Mouse (Mus musculus): ENCODE measurements around the gene Syt1. TPM values are rescaled to one million over a fixed set of nuclear protein-coding genes. Genes with fewer than 3 reads are reported as not detected.

The Syt1 gene
- polyA plus RNA-seq, 1 experiment from 2014 or later = 0.07 TPM

GRCm38 (mm10) chr10:109008456-109008855 is 2.3 kb downstream of the Syt1 start:
- H3K36me3 ChIP-seq (replicated peaks; ENCODE audit: insufficient read depth, low read length) = no peaks in the 10 kb centered on the region
- TF ChIP-seq EP300 (IDR thresholded peaks at IDR 0.05; ENCODE audit: low read depth) = no peak
- no peak for TF ChIP-seq CTCF (IDR thresholded peaks at IDR 0.05; ENCODE audit: low read depth)
- peaks cover 19% of the 10 kb centered on the region; the same call in 1 of the 2 replicates for H3K27me3 ChIP-seq (ENCODE audit: insufficient read depth, low read length)
- H3K9me3 ChIP-seq (ENCODE audit: low read length) = no peaks in the 10 kb centered on the region
- DNase-seq (no peak), ATAC-seq (no peak)
- H3K4me3 ChIP-seq (ENCODE audit: low read depth, low read length) = no peak overlapping the region
- 84% methylated on average over 13 of the region's 13 CpGs for WGBS (ENCODE audit: insufficient replicate concordance)
- no peak overlapping the region for H3K27ac ChIP-seq (ENCODE audit: low read depth)
- no peaks in the 10 kb centered on the region for H3K4me1 ChIP-seq (ENCODE audit: insufficient read depth)
- no peak overlapping the region for H3K4me2 ChIP-seq (ENCODE audit: low read depth, low read length)
- no peak overlapping the region for H3K9ac ChIP-seq (replicated peaks)

GRCm38 (mm10) chr10:109003482-109003881 is 7.3 kb downstream of the Syt1 start:
- Histone ChIP-seq H3K4me3 (ENCODE audit: low read depth, low read length) (no peak overlapping the region), H3K36me3 (replicated peaks; ENCODE audit: insufficient read depth, low read length) (no peaks in the 10 kb centered on the region), H3K4me2 (ENCODE audit: low read depth, low read length) (no peak overlapping the region), H3K4me1 (ENCODE audit: insufficient read depth) (no peaks in the 10 kb centered on the region), H3K9ac (replicated peaks) (no peak overlapping the region), H3K9me3 (ENCODE audit: low read length) (no peaks in the 10 kb centered on the region), H3K27me3 (ENCODE audit: insufficient read depth, low read length) (no peaks in the 10 kb centered on the region), H3K27ac (ENCODE audit: low read depth) (no peak overlapping the region)
- 70% methylated on average over 4 of the region's 4 CpGs for WGBS (ENCODE audit: insufficient replicate concordance)
- ATAC-seq (no peak), DNase-seq (no peak)
- TF ChIP-seq CTCF (IDR thresholded peaks at IDR 0.05; ENCODE audit: low read depth) = no peak
- no peak for TF ChIP-seq EP300 (IDR thresholded peaks at IDR 0.05; ENCODE audit: low read depth)

GRCm38 (mm10) chr10:108987250-108987649 is 23.5 kb downstream of the Syt1 start:
- H3K27ac ChIP-seq (ENCODE audit: low read depth) = no peak overlapping the region
- H3K9me3 ChIP-seq (ENCODE audit: low read length) = peaks cover 2% of the 10 kb centered on the region; the same call in 1 of the 2 replicates
- ATAC-seq = no peak
- no peak for DNase-seq
- no peak overlapping the region for H3K9ac ChIP-seq (replicated peaks)
- no peaks in the 10 kb centered on the region for H3K4me1 ChIP-seq (ENCODE audit: insufficient read depth)
- H3K36me3 ChIP-seq (replicated peaks; ENCODE audit: insufficient read depth, low read length) = no peaks in the 10 kb centered on the region
- no peaks in the 10 kb centered on the region for H3K27me3 ChIP-seq (ENCODE audit: insufficient read depth, low read length)
- WGBS (ENCODE audit: insufficient replicate concordance) = 87% methylated on average over 2 of the region's 2 CpGs
- H3K4me3 ChIP-seq (ENCODE audit: low read depth, low read length) = no peak overlapping the region
- TF ChIP-seq EP300 (IDR thresholded peaks at IDR 0.05; ENCODE audit: low read depth) = no peak
- no peak for TF ChIP-seq CTCF (IDR thresholded peaks at IDR 0.05; ENCODE audit: low read depth)
- no peak overlapping the region for H3K4me2 ChIP-seq (ENCODE audit: low read depth, low read length)

GRCm38 (mm10) chr10:108979660-108980059 is 31.1 kb downstream of the Syt1 start:
- no peak overlapping the region for H3K4me3 ChIP-seq (ENCODE audit: low read depth, low read length)
- no peaks in the 10 kb centered on the region for H3K36me3 ChIP-seq (replicated peaks; ENCODE audit: insufficient read depth, low read length)
- H3K4me2 ChIP-seq (ENCODE audit: low read depth, low read length) = no peak overlapping the region
- H3K27me3 ChIP-seq (ENCODE audit: insufficient read depth, low read length) = no peaks in the 10 kb centered on the region
- TF ChIP-seq EP300 (IDR thresholded peaks at IDR 0.05; ENCODE audit: low read depth) (no peak), CTCF (IDR thresholded peaks at IDR 0.05; ENCODE audit: low read depth) (no peak)
- DNase-seq (no peak), ATAC-seq (no peak)
- no peak overlapping the region for H3K27ac ChIP-seq (ENCODE audit: low read depth)
- H3K9ac ChIP-seq (replicated peaks) = no peak overlapping the region
- peaks cover 2% of the 10 kb centered on the region; the same call in 1 of the 2 replicates for H3K9me3 ChIP-seq (ENCODE audit: low read length)
- H3K4me1 ChIP-seq (ENCODE audit: insufficient read depth) = no peaks in the 10 kb centered on the region
- WGBS (ENCODE audit: insufficient replicate concordance) = 70% methylated on average over 6 of the region's 6 CpGs

GRCm38 (mm10) chr10:108954952-108955351 is 55.8 kb downstream of the Syt1 start:
- Histone ChIP-seq H3K27me3 (ENCODE audit: insufficient read depth, low read length) (no peaks in the 10 kb centered on the region), H3K36me3 (replicated peaks; ENCODE audit: insufficient read depth, low read length) (no peaks in the 10 kb centered on the region), H3K9me3 (ENCODE audit: low read length) (no peaks in the 10 kb centered on the region), H3K9ac (replicated peaks) (no peak overlapping the region), H3K4me1 (ENCODE audit: insufficient read depth) (no peaks in the 10 kb centered on the region), H3K27ac (ENCODE audit: low read depth) (no peak overlapping the region), H3K4me3 (ENCODE audit: low read depth, low read length) (no peak overlapping the region), H3K4me2 (ENCODE audit: low read depth, low read length) (no peak overlapping the region)
- no peak for TF ChIP-seq CTCF (IDR thresholded peaks at IDR 0.05; ENCODE audit: low read depth)
- TF ChIP-seq EP300 (IDR thresholded peaks at IDR 0.05; ENCODE audit: low read depth) = no peak
- ATAC-seq (no peak), DNase-seq (no peak)
- WGBS (ENCODE audit: insufficient replicate concordance) = 84% methylated on average over 5 of the region's 5 CpGs

GRCm38 (mm10) chr10:108952182-108952581 is 58.6 kb downstream of the Syt1 start:
- no peak overlapping the region for H3K27ac ChIP-seq (ENCODE audit: low read depth)
- TF ChIP-seq EP300 (IDR thresholded peaks at IDR 0.05; ENCODE audit: low read depth) = no peak
- TF ChIP-seq CTCF (IDR thresholded peaks at IDR 0.05; ENCODE audit: low read depth) = no peak
- no peak overlapping the region for H3K4me3 ChIP-seq (ENCODE audit: low read depth, low read length)
- H3K4me2 ChIP-seq (ENCODE audit: low read depth, low read length) = no peak overlapping the region
- H3K9ac ChIP-seq (replicated peaks) = no peak overlapping the region
- no peaks in the 10 kb centered on the region for H3K9me3 ChIP-seq (ENCODE audit: low read length)
- 71% methylated on average over 8 of the region's 8 CpGs for WGBS (ENCODE audit: insufficient replicate concordance)
- DNase-seq = no peak
- no peaks in the 10 kb centered on the region for H3K27me3 ChIP-seq (ENCODE audit: insufficient read depth, low read length)
- ATAC-seq = no peak
- no peaks in the 10 kb centered on the region for H3K4me1 ChIP-seq (ENCODE audit: insufficient read depth)
- no peaks in the 10 kb centered on the region for H3K36me3 ChIP-seq (replicated peaks; ENCODE audit: insufficient read depth, low read length)
